Mouse (Mus musculus): ENCODE results near the gene Mybpc3. TPM values are rescaled to one million over a fixed set of nuclear protein-coding genes. Genes with fewer than 3 reads are reported as not detected.

Gene Mybpc3
- polyA plus RNA-seq, 1 experiment from 2014 or later: 806 TPM

DNA sequence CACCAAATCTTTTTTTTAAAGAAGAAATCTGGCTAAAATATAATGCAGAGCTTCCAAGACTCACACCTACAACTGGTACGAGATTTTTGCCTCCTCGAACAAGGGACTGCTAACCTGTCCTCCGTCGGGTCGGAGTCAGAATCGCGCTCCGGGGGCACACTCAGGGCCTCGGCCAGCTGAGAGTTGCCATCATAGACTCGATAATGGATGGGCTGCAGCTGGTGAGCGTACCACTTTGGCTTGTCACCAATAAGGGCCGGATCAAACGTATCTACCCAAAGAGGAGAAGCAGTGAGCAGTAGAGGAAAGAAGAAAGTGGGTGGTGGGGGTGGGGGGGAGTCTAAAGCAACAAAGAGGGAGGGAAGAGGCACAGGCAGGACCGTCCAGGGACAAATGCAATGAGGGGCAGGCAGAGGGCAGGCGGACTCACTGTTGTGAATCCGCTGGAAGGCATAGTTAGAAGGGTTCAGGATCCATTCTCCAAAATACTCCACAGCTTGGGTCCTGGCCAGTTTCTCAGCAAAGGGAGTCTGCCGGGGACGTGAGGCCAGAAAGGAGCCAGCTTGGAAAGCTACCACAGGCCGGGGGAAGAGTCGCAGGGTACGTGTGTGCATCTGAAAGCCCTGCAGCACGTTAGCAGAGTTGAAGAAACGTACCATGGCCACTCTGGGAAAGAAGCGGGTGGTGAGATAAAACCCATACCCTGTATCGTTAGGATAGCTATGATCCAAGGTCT, 51.8 kb downstream of the Mybpc3 start:
- Histone ChIP-seq H3K4me1 (peaks cover 8% of the 10 kb centered on the region), H3K27ac (replicated peaks) (no peak overlapping the region), H3K36me3 (peaks cover 29% of the 10 kb centered on the region), H3K9me3 (no peaks in the 10 kb centered on the region), H3K9ac (no peak overlapping the region), H3K4me2 (no peak overlapping the region), H3K4me3 (no peak overlapping the region), H3K27me3 (replicated peaks) (no peaks in the 10 kb centered on the region)
- no peak for ATAC-seq (ENCODE audit: extremely low read depth, insufficient number of reproducible peaks, low FRiP score, low TSS enrichment)
- WGBS: 66% methylated on average over 25 of the region's 25 CpGs

DNA sequence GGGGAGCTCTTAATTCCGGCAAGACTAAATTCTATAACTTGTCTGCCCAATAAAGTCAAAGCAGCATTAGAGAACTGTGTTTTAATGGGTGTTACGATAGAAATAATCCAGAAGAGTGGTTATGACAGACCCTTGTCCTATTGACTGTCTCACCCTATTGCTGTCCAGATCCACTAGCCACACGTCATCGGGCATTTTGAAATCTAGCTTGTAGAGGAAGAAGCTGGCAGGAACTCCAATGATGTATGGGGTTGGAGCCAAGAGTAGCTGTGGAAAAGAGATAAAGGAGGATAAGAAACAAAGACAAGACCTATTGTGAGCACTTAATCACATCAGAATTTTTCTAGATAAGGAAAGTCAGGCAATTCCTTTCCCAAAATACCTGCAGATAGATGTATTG, 57.5 kb downstream of the Mybpc3 start:
- Histone ChIP-seq H3K4me3 (no peak overlapping the region), H3K9me3 (no peaks in the 10 kb centered on the region), H3K27ac (replicated peaks) (no peak overlapping the region), H3K4me1 (peaks cover 14% of the 10 kb centered on the region), H3K9ac (no peak overlapping the region), H3K4me2 (no peak overlapping the region), H3K36me3 (peaks cover 28% of the 10 kb centered on the region), H3K27me3 (replicated peaks) (0 out of 2 replicates have a peak, but pooled peaks cover 3% of the 10 kb centered on the region)
- no peak for ATAC-seq (ENCODE audit: extremely low read depth, insufficient number of reproducible peaks, low FRiP score, low TSS enrichment)
- WGBS: 58% methylated on average over 4 of the region's 4 CpGs

DNA sequence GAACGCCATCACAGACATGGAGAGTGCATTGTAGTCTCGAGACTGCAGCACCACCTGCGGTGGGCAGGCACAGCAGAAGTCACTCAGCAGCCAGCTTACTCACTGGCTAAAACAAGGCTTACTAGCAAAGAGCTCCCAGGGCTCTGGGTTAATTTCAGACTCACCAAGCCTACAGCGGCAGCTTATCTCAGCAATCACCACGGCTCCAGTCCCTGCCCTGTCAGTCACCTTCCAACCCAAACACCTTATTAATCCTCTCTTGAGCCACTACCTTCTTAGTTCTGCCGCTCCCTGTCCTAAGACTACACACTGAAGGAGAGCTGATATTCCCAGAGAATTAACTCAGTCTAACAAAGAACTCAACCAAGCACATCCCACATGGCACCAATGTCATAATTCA, 58.3 kb downstream of the Mybpc3 start:
- H3K4me3 ChIP-seq: no peak overlapping the region
- peaks cover 28% of the 10 kb centered on the region for H3K36me3 ChIP-seq
- WGBS: 53% methylated on average over 6 of the region's 6 CpGs
- H3K27ac ChIP-seq (replicated peaks): no peak overlapping the region
- H3K4me2 ChIP-seq: no peak overlapping the region
- no peak for ATAC-seq (ENCODE audit: extremely low read depth, insufficient number of reproducible peaks, low FRiP score, low TSS enrichment)
- 0 out of 2 replicates have a peak, but pooled peaks cover 3% of the 10 kb centered on the region for H3K27me3 ChIP-seq (replicated peaks)
- H3K4me1 ChIP-seq: peaks cover 21% of the 10 kb centered on the region
- no peaks in the 10 kb centered on the region for H3K9me3 ChIP-seq
- no peak overlapping the region for H3K9ac ChIP-seq

DNA sequence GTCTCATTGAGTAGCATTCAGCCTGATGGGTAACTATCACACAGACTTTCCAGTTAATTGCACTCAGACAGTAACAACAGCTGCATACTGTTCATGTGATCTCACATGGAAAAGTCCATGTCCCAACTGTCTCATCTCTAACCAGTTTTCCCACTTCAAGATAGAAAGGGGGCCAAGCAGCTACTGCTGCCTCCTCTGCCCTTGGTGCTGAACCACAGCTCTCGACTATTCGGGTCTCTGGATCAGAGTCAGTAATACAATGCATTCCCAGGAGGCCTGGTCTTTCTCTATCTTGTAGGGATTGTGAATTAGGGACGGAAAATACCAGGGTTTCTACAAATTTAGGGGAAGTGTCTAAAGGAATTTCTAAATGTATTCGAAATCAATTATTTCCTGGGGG, 61.9 kb downstream of the Mybpc3 start:
- H3K4me2 ChIP-seq: no peak overlapping the region
- WGBS: 36% methylated on average over 4 of the region's 4 CpGs
- no peak overlapping the region for H3K4me3 ChIP-seq
- no peak for ATAC-seq (ENCODE audit: extremely low read depth, insufficient number of reproducible peaks, low FRiP score, low TSS enrichment)
- no peaks in the 10 kb centered on the region for H3K9me3 ChIP-seq
- H3K9ac ChIP-seq: no peak overlapping the region
- H3K4me1 ChIP-seq: peaks cover 34% of the 10 kb centered on the region
- peaks cover 3% of the 10 kb centered on the region; the same call in 1 of the 2 replicates for H3K27me3 ChIP-seq (replicated peaks)
- peaks cover 15% of the 10 kb centered on the region for H3K36me3 ChIP-seq
- H3K27ac ChIP-seq (replicated peaks): no peak overlapping the region

DNA sequence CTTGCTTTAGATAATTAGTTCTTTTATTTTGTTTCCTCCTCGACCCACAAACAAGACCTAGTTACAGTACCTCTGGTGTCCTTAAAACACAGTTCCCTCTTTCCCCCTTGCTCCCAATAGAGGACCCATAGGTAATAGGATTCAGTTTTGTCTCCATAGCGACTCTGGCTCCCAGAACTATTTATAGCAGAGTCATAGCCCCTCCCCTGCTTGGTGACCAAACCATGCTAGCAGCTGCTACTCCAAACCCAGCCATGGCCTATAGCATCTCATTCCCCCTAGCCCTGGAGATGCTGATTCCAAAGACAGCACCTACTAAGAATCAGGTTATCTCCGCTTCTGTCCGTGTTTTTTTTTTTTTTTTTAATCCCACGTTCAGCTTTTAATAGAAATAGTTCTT, 62.8 kb downstream of the Mybpc3 start:
- Histone ChIP-seq H3K4me3 (no peak overlapping the region), H3K27me3 (replicated peaks) (peaks cover 3% of the 10 kb centered on the region; the same call in 1 of the 2 replicates)
- 58% methylated on average over 5 of the region's 5 CpGs for WGBS

DNA sequence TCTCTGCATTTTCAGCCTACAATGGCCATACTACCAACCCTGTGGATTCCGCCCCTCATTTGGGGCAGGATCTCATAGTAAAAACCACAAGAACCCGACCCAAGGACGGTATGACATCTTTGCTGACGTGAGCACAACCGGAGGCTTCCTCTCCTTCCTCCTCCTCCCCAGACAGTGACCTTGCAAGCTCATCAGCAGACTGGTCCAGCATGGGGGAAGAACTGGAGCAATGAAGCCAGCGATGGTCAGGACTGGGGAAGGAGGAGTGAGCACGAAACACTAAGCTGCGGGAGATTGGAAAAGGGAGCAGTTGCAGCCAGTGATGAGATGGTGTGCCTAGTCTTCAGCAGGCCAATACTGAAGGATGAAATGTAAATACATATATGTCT, 64.1 kb downstream of the Mybpc3 start:
- Histone ChIP-seq H3K4me3 (peak overlapping the region; percentile 69), H3K36me3 (peaks cover 5% of the 10 kb centered on the region), H3K9me3 (no peaks in the 10 kb centered on the region), H3K27ac (replicated peaks) (no peak overlapping the region), H3K4me2 (peak overlapping the region; percentile 85), H3K9ac (peak overlapping the region; percentile 76), H3K4me1 (peaks cover 26% of the 10 kb centered on the region), H3K27me3 (replicated peaks) (peaks cover 3% of the 10 kb centered on the region; the same call in 1 of the 2 replicates)
- WGBS: 15% methylated on average over 8 of the region's 8 CpGs
- no peak for ATAC-seq (ENCODE audit: extremely low read depth, insufficient number of reproducible peaks, low FRiP score, low TSS enrichment)

More for the DNA sequence above, 62.8 kb downstream of the Mybpc3 start:
- no peak for ATAC-seq (ENCODE audit: extremely low read depth, insufficient number of reproducible peaks, low FRiP score, low TSS enrichment)
- Histone ChIP-seq H3K36me3 (peaks cover 15% of the 10 kb centered on the region), H3K9me3 (no peaks in the 10 kb centered on the region), H3K4me1 (peaks cover 31% of the 10 kb centered on the region), H3K9ac (no peak overlapping the region), H3K27ac (replicated peaks) (no peak overlapping the region), H3K4me2 (no peak overlapping the region)

DNA sequence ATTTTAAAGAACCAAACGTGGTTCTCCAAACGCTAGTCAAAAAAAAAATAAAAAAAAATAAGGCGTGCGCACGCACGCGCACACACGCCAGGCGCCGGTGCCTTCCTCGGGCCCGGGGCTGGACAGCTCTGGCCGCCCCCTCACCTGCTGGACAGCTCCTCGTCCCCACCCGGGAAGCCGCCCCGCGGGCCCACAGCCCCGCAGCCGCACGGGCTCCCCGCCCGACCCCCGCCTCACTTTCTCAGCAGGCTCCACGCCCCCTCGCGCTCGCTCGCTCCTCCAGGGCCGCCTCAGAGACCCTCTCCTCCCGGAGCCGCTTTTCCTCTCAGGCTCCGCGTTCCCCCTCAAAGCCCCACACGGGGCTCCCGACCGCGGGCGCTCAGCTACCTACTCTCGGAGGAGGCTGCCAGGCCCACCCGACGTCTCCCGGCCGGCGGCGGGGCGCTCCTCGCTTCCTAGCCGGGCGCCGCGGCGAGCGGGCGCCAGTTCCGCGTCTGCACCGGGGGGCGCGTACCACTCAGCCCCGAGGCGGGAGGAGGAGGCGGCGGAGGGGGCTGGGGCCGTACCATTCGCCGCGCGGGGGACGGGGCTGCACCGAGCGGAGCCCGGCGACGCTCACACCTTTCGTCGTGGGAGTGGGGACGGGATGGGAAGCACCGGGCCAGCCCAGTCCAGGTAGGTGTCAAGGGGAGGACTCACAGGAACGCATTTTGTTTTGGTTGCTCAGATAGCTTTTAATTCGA, 64.6 kb downstream of the Mybpc3 start:
- 1% methylated on average over 80 of the region's 81 CpGs for WGBS
- H3K9ac ChIP-seq: peak overlapping the region; percentile 76
- H3K9me3 ChIP-seq: no peaks in the 10 kb centered on the region
- H3K27me3 ChIP-seq (replicated peaks): peaks cover 3% of the 10 kb centered on the region; the same call in 1 of the 2 replicates
- H3K27ac ChIP-seq (replicated peaks): peak overlapping the region; percentile 72
- H3K36me3 ChIP-seq: peaks cover 5% of the 10 kb centered on the region
- peaks cover 26% of the 10 kb centered on the region for H3K4me1 ChIP-seq
- peak overlapping the region; percentile 69 for H3K4me3 ChIP-seq
- peak; percentile 87 for ATAC-seq (ENCODE audit: extremely low read depth, insufficient number of reproducible peaks, low FRiP score, low TSS enrichment)
- H3K4me2 ChIP-seq: peak overlapping the region; percentile 85

DNA sequence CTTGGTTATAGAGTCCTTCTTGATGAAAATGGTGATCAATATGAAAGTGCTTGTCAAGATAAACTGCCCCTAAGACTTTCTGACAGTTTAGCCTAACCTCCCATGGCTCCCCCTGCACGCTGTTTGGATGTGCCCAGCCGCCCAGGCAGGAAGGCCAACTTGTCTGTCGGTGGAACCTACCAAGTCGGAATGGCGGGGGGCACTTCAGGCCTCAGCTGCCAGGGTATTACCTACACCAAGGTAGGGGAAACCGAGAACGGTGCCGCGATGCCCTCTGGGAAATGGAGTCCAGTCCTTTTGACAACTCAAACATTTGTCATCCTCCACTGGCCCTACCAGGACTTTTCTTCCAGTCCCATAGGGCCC, 65.2 kb downstream of the Mybpc3 start:
- Histone ChIP-seq H3K27ac (replicated peaks) (peak overlapping the region; percentile 72), H3K4me3 (peak overlapping the region; percentile 69), H3K27me3 (replicated peaks) (no peaks in the 10 kb centered on the region; the same call in 1 of the 2 replicates), H3K9me3 (no peaks in the 10 kb centered on the region), H3K9ac (peak overlapping the region; percentile 76), H3K4me2 (peak overlapping the region; percentile 85), H3K36me3 (no peaks in the 10 kb centered on the region), H3K4me1 (peaks cover 26% of the 10 kb centered on the region)
- ATAC-seq (ENCODE audit: extremely low read depth, insufficient number of reproducible peaks, low FRiP score, low TSS enrichment): peak; percentile 91
- under 1% methylated on average over 9 of the region's 9 CpGs for WGBS

DNA sequence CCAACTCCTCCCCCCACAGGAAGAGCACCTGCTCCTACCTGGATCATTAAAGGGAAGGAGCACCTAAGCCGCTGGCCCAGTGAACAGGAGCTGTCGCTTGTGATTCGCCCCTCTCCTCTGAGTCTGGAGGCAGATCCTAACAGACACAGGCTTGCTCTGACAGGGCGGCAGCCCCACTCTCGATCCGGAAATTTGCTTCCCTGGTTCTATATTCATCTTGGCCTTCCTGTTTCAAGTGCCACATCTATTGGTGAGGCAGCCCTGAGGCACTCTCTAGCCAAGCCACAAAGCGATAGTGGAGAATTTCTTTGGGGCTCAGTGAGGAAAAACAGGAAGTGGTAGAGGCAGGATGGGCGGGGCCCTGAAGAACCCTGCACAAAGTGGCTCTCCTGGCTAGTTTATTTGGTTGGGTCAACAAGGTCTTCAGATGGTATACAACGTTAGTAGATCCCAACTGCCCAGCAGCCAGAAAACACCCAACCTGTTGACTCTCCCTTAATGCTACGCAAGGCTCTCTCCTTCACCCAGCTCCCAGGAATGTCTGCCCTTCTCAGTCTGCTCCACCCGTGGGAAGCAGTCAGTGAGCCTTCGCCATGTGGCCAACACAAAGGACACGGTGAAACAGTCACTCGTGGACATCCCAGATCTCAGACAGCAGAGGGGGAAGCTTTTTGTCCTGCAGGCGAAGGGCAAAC, 65.9 kb downstream of the Mybpc3 start, which contains the start of gene Madd:
Madd (minus strand) TSS at position 127 of the 695 bp plus-strand sequence.
- peak within 1 kb of the TSS; percentile 72 for H3K27ac ChIP-seq (replicated peaks)
- no peaks in the 10 kb centered on the region for H3K9me3 ChIP-seq
- H3K4me1 ChIP-seq: peaks cover 26% of the 10 kb centered on the region
- ATAC-seq (ENCODE audit: extremely low read depth, insufficient number of reproducible peaks, low FRiP score, low TSS enrichment): no peak
- no peaks in the 10 kb centered on the region; the same call in 1 of the 2 replicates for H3K27me3 ChIP-seq (replicated peaks)
- 56% methylated on average over 15 of the region's 15 CpGs for WGBS
- H3K4me3 ChIP-seq: peak within 1 kb of the TSS; percentile 69
- H3K9ac ChIP-seq: peak within 1 kb of the TSS; percentile 76
- H3K4me2 ChIP-seq: peak within 1 kb of the TSS; percentile 85
- no peaks in the 10 kb centered on the region for H3K36me3 ChIP-seq

Measured in heart, embryonic 13.5 days (tissue).